In the genomic region with DNA sequence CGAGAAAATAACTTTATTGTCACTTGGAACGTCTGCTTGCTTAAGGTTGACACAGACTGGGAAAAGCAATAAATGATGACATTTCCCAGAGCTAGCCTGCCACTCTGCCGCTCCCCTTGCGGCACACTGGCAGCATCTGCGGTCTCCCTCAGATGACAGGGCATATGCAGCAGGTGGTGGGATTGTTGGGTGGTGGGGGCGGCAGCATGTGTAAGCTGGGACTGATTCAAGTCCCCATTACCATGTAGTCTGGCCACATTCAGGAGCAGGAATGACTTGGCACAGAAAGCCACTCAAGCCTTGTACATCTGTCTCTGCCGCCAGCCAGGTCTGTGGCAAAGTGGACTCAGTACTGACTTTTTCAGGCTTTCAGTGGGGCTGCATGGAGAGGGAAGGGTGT, we compare ENCODE assay signal across 14 mouse cellular contexts.
DNase-seq lines count a peak whose midpoint lies in the region; ATAC-seq lines count a peak whose summit lies in the region.
"Had no signal": no experiment of that assay in that cellular context is flagged by ENCODE, and none has a peak within 500 bp of the region (broad histone marks: within the 10 kb centered on the region; RNA-seq: fewer than 3 reads in every experiment).

No protein-coding gene starts in this region.

- no peak overlapping the region for H3K4me3 ChIP-seq in hindbrain, embryonic 13.5 days
- H3K4me3 ChIP-seq in hindbrain, embryonic 11.5 days (ENCODE audit: low read depth, low read length), result no peak overlapping the region
- H3K4me3 ChIP-seq in midbrain, embryonic 15.5 days, result no peak overlapping the region
- H3K4me3 ChIP-seq in embryonic facial prominence, embryonic 10.5 days, result no peak overlapping the region
- H3K4me3 ChIP-seq: kidney, embryonic 15.5 days; limb, embryonic 13.5 days; myocyte had no signal

- H3K9me3 ChIP-seq in hindbrain, embryonic 13.5 days, result no peaks in the 10 kb centered on the region
- H3K9me3 ChIP-seq in hindbrain, embryonic 11.5 days (ENCODE audit: control insufficient read depth, low read length), result no peaks in the 10 kb centered on the region
- H3K9me3 ChIP-seq in midbrain, embryonic 15.5 days, result no peaks in the 10 kb centered on the region
- H3K9me3 ChIP-seq in embryonic facial prominence, embryonic 10.5 days, result no peaks in the 10 kb centered on the region
- H3K9me3 ChIP-seq: kidney, embryonic 15.5 days; limb, embryonic 13.5 days had no signal

- H3K9ac ChIP-seq in hindbrain, embryonic 13.5 days, result no peak overlapping the region
- H3K9ac ChIP-seq in hindbrain, embryonic 11.5 days (ENCODE audit: low read depth, low read length), result no peak overlapping the region
- H3K9ac ChIP-seq in midbrain, embryonic 15.5 days, result no peak overlapping the region
- H3K9ac ChIP-seq: kidney, embryonic 15.5 days; limb, embryonic 13.5 days had no signal

- peak overlapping the region; percentile 0; the same call in 1 of the 2 replicates for H3K27ac ChIP-seq in hindbrain, embryonic 13.5 days
- H3K27ac ChIP-seq in hindbrain, embryonic 11.5 days (ENCODE audit: low read depth, low read length), result no peak overlapping the region
- H3K27ac ChIP-seq in midbrain, embryonic 15.5 days, result no peak overlapping the region
- H3K27ac ChIP-seq in embryonic facial prominence, embryonic 10.5 days (replicated peaks), result no peak overlapping the region
- H3K27ac ChIP-seq: kidney, embryonic 15.5 days; limb, embryonic 13.5 days had no signal

- no peak for DNase-seq in hindbrain, embryonic 11.5 days (ENCODE audit: low spot score)
- DNase-seq in brain, adult 2 months (ENCODE audit: low read depth, low spot score), result peak; percentile 76
- peak; percentile 72 to 80 for DNase-seq in layer of hippocampus, adult 18-20 months (ENCODE audit: low spot score in 2 of 2)
- no peak for DNase-seq in gastrocnemius, adult 18-20 months (ENCODE audit: low spot score)
- no peak for DNase-seq in spleen, postnatal 10 days (ENCODE audit: low spot score in 2 of 2)
- DNase-seq in embryonic facial prominence, embryonic 10.5 days (ENCODE audit: low spot score), result no peak
- DNase-seq: gastrocnemius, postnatal 10 days; lung, postnatal 10 days had no signal

- peaks cover 18% of the 10 kb centered on the region for H3K4me1 ChIP-seq in hindbrain, embryonic 13.5 days (replicated peaks)
- no peaks in the 10 kb centered on the region for H3K4me1 ChIP-seq in hindbrain, embryonic 11.5 days (replicated peaks; ENCODE audit: control insufficient read depth, insufficient read depth, low read length)
- peaks cover 4% of the 10 kb centered on the region; the same call in 1 of the 2 replicates for H3K4me1 ChIP-seq in midbrain, embryonic 15.5 days
- H3K4me1 ChIP-seq in embryonic facial prominence, embryonic 10.5 days, result no peaks in the 10 kb centered on the region
- H3K4me1 ChIP-seq: kidney, embryonic 15.5 days had no signal

- H3K36me3 ChIP-seq in hindbrain, embryonic 13.5 days, result peaks cover 6% of the 10 kb centered on the region
- no peaks in the 10 kb centered on the region for H3K36me3 ChIP-seq in hindbrain, embryonic 11.5 days (ENCODE audit: control insufficient read depth, insufficient read depth, low read length)
- no peaks in the 10 kb centered on the region; the same call in 1 of the 2 replicates for H3K36me3 ChIP-seq in midbrain, embryonic 15.5 days (replicated peaks)
- no peaks in the 10 kb centered on the region for H3K36me3 ChIP-seq in embryonic facial prominence, embryonic 10.5 days (replicated peaks)
- H3K36me3 ChIP-seq: kidney, embryonic 15.5 days; limb, embryonic 13.5 days had no signal

- WGBS in hindbrain, embryonic 13.5 days, result 71% methylated on average over 7 of the region's 7 CpGs
- 85% methylated on average over 7 of the region's 7 CpGs for WGBS in hindbrain, embryonic 11.5 days
- 72% methylated on average over 7 of the region's 7 CpGs for WGBS in midbrain, embryonic 15.5 days
- WGBS in embryonic facial prominence, embryonic 10.5 days, result 90% methylated on average over 7 of the region's 7 CpGs

- H3K27me3 ChIP-seq in hindbrain, embryonic 13.5 days, result no peaks in the 10 kb centered on the region
- H3K27me3 ChIP-seq in hindbrain, embryonic 11.5 days (ENCODE audit: control insufficient read depth, insufficient read depth, low read length), result no peaks in the 10 kb centered on the region
- H3K27me3 ChIP-seq in midbrain, embryonic 15.5 days (replicated peaks), result no peaks in the 10 kb centered on the region
- no peaks in the 10 kb centered on the region for H3K27me3 ChIP-seq in embryonic facial prominence, embryonic 10.5 days (replicated peaks; ENCODE audit: low read depth, poor library complexity, severe bottlenecking)
- H3K27me3 ChIP-seq: kidney, embryonic 15.5 days; limb, embryonic 13.5 days had no signal

- no peak overlapping the region for H3K4me2 ChIP-seq in hindbrain, embryonic 13.5 days
- no peak overlapping the region for H3K4me2 ChIP-seq in hindbrain, embryonic 11.5 days (replicated peaks; ENCODE audit: low read depth, low read length)
- no peak overlapping the region for H3K4me2 ChIP-seq in midbrain, embryonic 15.5 days
- H3K4me2 ChIP-seq: kidney, embryonic 15.5 days; limb, embryonic 13.5 days had no signal

- no peak for ATAC-seq in hindbrain, embryonic 13.5 days (ENCODE audit: low FRiP score)
- no peak for ATAC-seq in hindbrain, embryonic 11.5 days (ENCODE audit: low FRiP score)
- 0 out of 2 replicates have a peak, but pooled peaks have one; percentile 33 for ATAC-seq in midbrain, embryonic 15.5 days (replicated peaks)
- ATAC-seq: CD4-positive, CD25-positive, alpha-beta regulatory T cell, adult 4 months had no signal

Comparison
In these comparisons a context has a peak if more than half of its experiments do, and no peak if none do; other contexts are left out.
1. DNase-seq: peak in brain, adult 2 months (single experiment) and layer of hippocampus, adult 18-20 months (2 of 2); none in hindbrain, embryonic 11.5 days (single experiment), gastrocnemius, adult 18-20 months (single experiment), spleen, postnatal 10 days (0 of 2) and embryonic facial prominence, embryonic 10.5 days (single experiment).